Mouse (Mus musculus) right cerebral cortex, postnatal 36 days (tissue): ENCODE data around the gene Itih5.

Source experiments
- DNase-seq, 2 experiments: peaks; one replicate each; pipeline ENCODE4 v3.0.0; 2022; ENCODE audit warnings: low spot score in 2 of 2, mixed read lengths in 1 of 2

The Itih5 gene

GRCm38 (mm10) chr2:10260109-10260508 is 106.7 kb downstream of the Itih5 start:
- DNase-seq = no peak

GRCm38 (mm10) chr2:10261337-10261736 is 108.0 kb downstream of the Itih5 start:
- DNase-seq = no peak

- DNase-seq = no peak
Observed at GRCm38 (mm10) chr2:10262722-10263121, 109.4 kb downstream of the Itih5 start.

- DNase-seq = no peak
Observed at GRCm38 (mm10) chr2:10263909-10264489, 110.6 kb downstream of the Itih5 start.

GRCm38 (mm10) chr2:10265881-10266280 is 112.5 kb downstream of the Itih5 start:
- peak; percentile 21 to 25 for DNase-seq

GRCm38 (mm10) chr2:10272604-10273115 is 119.3 kb downstream of the Itih5 start:
- DNase-seq = no peak

- DNase-seq = no peak
Observed at GRCm38 (mm10) chr2:10273541-10274050, 120.2 kb downstream of the Itih5 start.

- DNase-seq = peak; percentile 49 to 57
Observed at GRCm38 (mm10) chr2:10276194-10276593, 122.8 kb downstream of the Itih5 start.

- DNase-seq = no peak
Observed at GRCm38 (mm10) chr2:10283686-10284085, 130.3 kb downstream of the Itih5 start.

- DNase-seq = peak in 1 of 2 experiments; percentile 18
Observed at GRCm38 (mm10) chr2:10284636-10285270, 131.4 kb downstream of the Itih5 start.

- no peak for DNase-seq
Observed at GRCm38 (mm10) chr2:10285975-10286374, 132.6 kb downstream of the Itih5 start.

GRCm38 (mm10) chr2:10288142-10288831 is 134.9 kb downstream of the Itih5 start:
- peak; percentile 30 to 36 for DNase-seq

GRCm38 (mm10) chr2:10288881-10289280 is 135.5 kb downstream of the Itih5 start:
- no peak for DNase-seq

- no peak for DNase-seq
Observed at GRCm38 (mm10) chr2:10290115-10290514, 136.7 kb downstream of the Itih5 start.

- no peak for DNase-seq
Observed at GRCm38 (mm10) chr2:10293556-10294206, 140.3 kb downstream of the Itih5 start.

- DNase-seq = no peak
Observed at GRCm38 (mm10) chr2:10295908-10296307, 142.5 kb downstream of the Itih5 start.

GRCm38 (mm10) chr2:10300244-10300643 is 146.9 kb downstream of the Itih5 start:
- no peak for DNase-seq

GRCm38 (mm10) chr2:10300771-10301170 is 147.4 kb downstream of the Itih5 start:
- peak in 1 of 2 experiments; percentile 7 for DNase-seq

GRCm38 (mm10) chr2:10301391-10301790 is 148.0 kb downstream of the Itih5 start:
- DNase-seq = no peak

GRCm38 (mm10) chr2:10301997-10302396 is 148.6 kb downstream of the Itih5 start:
- no peak for DNase-seq

- DNase-seq = no peak
Observed at GRCm38 (mm10) chr2:10304911-10305310, 151.5 kb downstream of the Itih5 start.
